Mouse (Mus musculus): ENCODE measurements around the gene Maml1.

Maml1 gene

GRCm38 (mm10) chr11:50219833-50220232 is 72.3 kb downstream of the Maml1 start:
- DNase-seq (ENCODE audit: low spot score), result no peak

GRCm38 (mm10) chr11:50217811-50218210 is 74.3 kb downstream of the Maml1 start:
- no peak for DNase-seq (ENCODE audit: low spot score)

- DNase-seq (ENCODE audit: low spot score), result peak; percentile 63
Observed at GRCm38 (mm10) chr11:50216724-50217366, 75.3 kb downstream of the Maml1 start.

GRCm38 (mm10) chr11:50215633-50216032 is 76.5 kb downstream of the Maml1 start:
- no peak for DNase-seq (ENCODE audit: low spot score)

- DNase-seq (ENCODE audit: low spot score), result no peak
Observed at GRCm38 (mm10) chr11:50214631-50215030, 77.5 kb downstream of the Maml1 start.

GRCm38 (mm10) chr11:50212848-50213758 is 79.0 kb downstream of the Maml1 start:
- DNase-seq (ENCODE audit: low spot score), result peak; percentile 89

- DNase-seq (ENCODE audit: low spot score), result no peak
Observed at GRCm38 (mm10) chr11:50212060-50212739, 79.9 kb downstream of the Maml1 start.

- DNase-seq (ENCODE audit: low spot score), result no peak
Observed at GRCm38 (mm10) chr11:50211322-50212059, 80.6 kb downstream of the Maml1 start.

- DNase-seq (ENCODE audit: low spot score), result peak; percentile 64
Observed at GRCm38 (mm10) chr11:50210505-50211151, 81.5 kb downstream of the Maml1 start, which contains the start of the genes Sqstm1 and Mgat4b. TSS of gene Sqstm1 (minus strand) at chr11:50210827. TSS of gene Mgat4b (plus strand) at chr11:50210890.

GRCm38 (mm10) chr11:50210101-50210504 is 82.0 kb downstream of the Maml1 start:
- peak; percentile 91 for DNase-seq (ENCODE audit: low spot score)

GRCm38 (mm10) chr11:50208039-50208438 is 84.1 kb downstream of the Maml1 start:
- DNase-seq (ENCODE audit: low spot score), result no peak

- DNase-seq (ENCODE audit: low spot score), result no peak
Observed at GRCm38 (mm10) chr11:50207344-50207743, 84.8 kb downstream of the Maml1 start.

GRCm38 (mm10) chr11:50206037-50206436 is 86.1 kb downstream of the Maml1 start:
- no peak for DNase-seq (ENCODE audit: low spot score)
